Mouse (Mus musculus) embryonic facial prominence, embryonic 15.5 days (tissue): ENCODE results near the gene Cntrl. TPM values are rescaled to one million over a fixed set of nuclear protein-coding genes. Genes with fewer than 3 reads are reported as not detected.

Experiments used
- ATAC-seq: fragments of 200-750 bp; cut with Nextera tagmentation; 2 replicates; pipeline ENCODE4 v1.8.0; 2017; ENCODE audit warnings: low read depth, moderate TSS enrichment; ENCODE audit not compliant: insufficient number of reproducible peaks, low FRiP score, low TSS enrichment
- H3K27ac ChIP-seq: fragments of 300-500 bp; sonication (generic); replicated peaks from 2 replicates; pipeline ENCODE4 v1.5.1; 2015; ENCODE audit warnings: mild to moderate bottlenecking, inconsistent platforms
- H3K27me3 ChIP-seq: fragments of 300-500 bp; sonication (generic); 2 replicates; pipeline ENCODE4 v1.6.1; 2015; ENCODE audit warnings: inconsistent platforms
- H3K36me3 ChIP-seq: fragments of 300-500 bp; sonication (generic); 2 replicates; pipeline ENCODE4 v1.6.1; 2015; ENCODE audit warnings: mild to moderate bottlenecking, inconsistent platforms
- H3K4me1 ChIP-seq: fragments of 300-500 bp; sonication (generic); 2 replicates; pipeline ENCODE4 v1.6.1; 2015; ENCODE audit warnings: inconsistent platforms
- H3K4me2 ChIP-seq: fragments of 300-500 bp; sonication (generic); replicated peaks from 2 replicates; pipeline ENCODE4 v1.6.1; 2015; ENCODE audit warnings: mild to moderate bottlenecking, inconsistent platforms
- H3K4me3 ChIP-seq: fragments of 300-500 bp; sonication (generic); replicated peaks from 2 replicates; pipeline ENCODE4 v1.5.1; 2015; ENCODE audit warnings: mild to moderate bottlenecking, inconsistent platforms
- H3K9ac ChIP-seq: fragments of 300-500 bp; sonication (generic); 2 replicates; pipeline ENCODE4 v1.6.1; 2015; ENCODE audit warnings: inconsistent platforms
- H3K9me3 ChIP-seq: fragments of 300-500 bp; sonication (generic); replicated peaks from 2 replicates; pipeline ENCODE4 v1.6.1; 2016; ENCODE audit warnings: inconsistent platforms
- WGBS: fragments of 180-500 bp; shearing (Covaris S2); methylation state at CpG from one replicate; pipeline ENCODE4 v1.1.7; 2015; 5-methylcytosine and 5-hydroxymethylcytosine counted together
- polyA plus RNA-seq: library from polyadenylated mRNA; unstranded; fragments of >200 nt; fragmentation: Nextera tagmentation; extraction: Ambion mirVana; gene quantifications from 2 replicates; pipeline ENCODE4 v1.2.1, GENCODE M21; 2015

The Cntrl gene
- 23.3 and 24.3 TPM in 2 replicates for polyA plus RNA-seq

GRCm38 (mm10) chr2:35109141-35109923 lies at the start of gene Cntrl:
Cntrl (plus strand) TSS chr2:35109492.
- H3K9ac ChIP-seq, result peak within 1 kb of the TSS; percentile 71
- no peaks in the 10 kb centered on the region for H3K27me3 ChIP-seq
- peak; percentile 96 for ATAC-seq
- 0 out of 2 replicates have a peak, but pooled peaks cover 3% of the 10 kb centered on the region for H3K4me1 ChIP-seq
- peak within 1 kb of the TSS; percentile 76 for H3K4me2 ChIP-seq
- H3K27ac ChIP-seq, result peak within 1 kb of the TSS; percentile 91
- H3K36me3 ChIP-seq, result no peaks in the 10 kb centered on the region
- H3K9me3 ChIP-seq, result no peaks in the 10 kb centered on the region
- WGBS, result under 1% methylated on average over 62 of the region's 62 CpGs
- H3K4me3 ChIP-seq, result peak within 1 kb of the TSS; percentile 87

- ATAC-seq, result no peak
- H3K9ac ChIP-seq, result no peak overlapping the region
- H3K36me3 ChIP-seq, result no peaks in the 10 kb centered on the region
- H3K4me3 ChIP-seq, result no peak overlapping the region
- H3K4me1 ChIP-seq, result no peaks in the 10 kb centered on the region
- WGBS, result 76% methylated on average over 5 of the region's 5 CpGs
- H3K27ac ChIP-seq, result no peak overlapping the region
- no peak overlapping the region for H3K4me2 ChIP-seq
- no peaks in the 10 kb centered on the region for H3K27me3 ChIP-seq
- no peaks in the 10 kb centered on the region for H3K9me3 ChIP-seq
These were observed 49.0 kb upstream of the Cntrl start for GRCm38 (mm10) chr2:35060256-35060655.

DNA sequence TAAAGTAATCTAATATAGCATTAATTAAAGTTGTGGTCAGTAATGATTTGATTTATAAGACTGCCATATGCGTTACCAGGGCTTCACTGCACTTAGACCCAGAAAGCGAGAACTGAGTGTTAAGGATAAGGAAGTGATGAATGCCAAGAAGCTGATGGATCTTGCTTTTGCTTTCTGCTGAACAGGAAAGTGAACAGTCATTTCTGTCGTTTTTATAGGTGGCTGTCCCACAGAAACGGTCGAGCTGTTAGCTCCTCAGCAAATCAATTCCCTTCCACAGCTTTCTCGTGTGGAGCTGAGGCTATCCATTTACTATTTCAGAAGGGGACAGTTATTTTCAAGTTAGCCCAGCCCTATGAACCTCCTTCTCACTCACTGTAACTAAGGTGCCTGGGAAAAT lies 48.4 kb upstream of the Cntrl start:
- no peak for ATAC-seq
- no peak overlapping the region for H3K9ac ChIP-seq
- H3K9me3 ChIP-seq, result no peaks in the 10 kb centered on the region
- WGBS, result 69% methylated on average over 6 of the region's 6 CpGs
- no peak overlapping the region for H3K4me3 ChIP-seq
- H3K4me1 ChIP-seq, result no peaks in the 10 kb centered on the region
- no peak overlapping the region for H3K4me2 ChIP-seq
- H3K36me3 ChIP-seq, result no peaks in the 10 kb centered on the region
- no peaks in the 10 kb centered on the region for H3K27me3 ChIP-seq
- no peak overlapping the region for H3K27ac ChIP-seq

DNA sequence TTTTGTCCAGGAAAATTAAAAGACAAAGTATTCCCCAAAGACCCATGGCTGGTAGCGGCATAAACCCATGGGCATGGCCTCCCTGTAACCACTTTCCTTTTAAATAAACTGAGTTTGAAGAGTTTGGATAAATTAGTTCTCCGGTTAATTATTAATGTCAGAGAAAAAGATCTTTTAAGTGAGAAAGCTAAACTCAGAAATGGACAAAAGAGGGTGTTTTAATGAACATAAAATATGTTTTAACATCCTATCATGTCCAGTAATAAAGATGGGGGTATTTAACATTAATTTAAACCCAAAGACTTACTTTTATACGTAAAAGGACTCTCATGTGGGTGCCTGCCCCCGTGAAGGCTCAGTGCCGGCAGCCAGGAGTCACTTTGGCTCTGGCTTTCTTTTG lies 48.0 kb upstream of the Cntrl start, which contains the start of gene Hc:
Hc (minus strand) TSS at position 101 of the 400 bp plus-strand sequence.
- Histone ChIP-seq H3K9me3 (no peaks in the 10 kb centered on the region), H3K4me3 (no peak within 1 kb of the TSS), H3K27me3 (no peaks in the 10 kb centered on the region), H3K4me1 (no peaks in the 10 kb centered on the region), H3K36me3 (no peaks in the 10 kb centered on the region), H3K4me2 (no peak within 1 kb of the TSS), H3K27ac (no peak within 1 kb of the TSS), H3K9ac (no peak within 1 kb of the TSS)
- WGBS, result 86% methylated on average over 5 of the region's 5 CpGs
- ATAC-seq, result no peak

DNA sequence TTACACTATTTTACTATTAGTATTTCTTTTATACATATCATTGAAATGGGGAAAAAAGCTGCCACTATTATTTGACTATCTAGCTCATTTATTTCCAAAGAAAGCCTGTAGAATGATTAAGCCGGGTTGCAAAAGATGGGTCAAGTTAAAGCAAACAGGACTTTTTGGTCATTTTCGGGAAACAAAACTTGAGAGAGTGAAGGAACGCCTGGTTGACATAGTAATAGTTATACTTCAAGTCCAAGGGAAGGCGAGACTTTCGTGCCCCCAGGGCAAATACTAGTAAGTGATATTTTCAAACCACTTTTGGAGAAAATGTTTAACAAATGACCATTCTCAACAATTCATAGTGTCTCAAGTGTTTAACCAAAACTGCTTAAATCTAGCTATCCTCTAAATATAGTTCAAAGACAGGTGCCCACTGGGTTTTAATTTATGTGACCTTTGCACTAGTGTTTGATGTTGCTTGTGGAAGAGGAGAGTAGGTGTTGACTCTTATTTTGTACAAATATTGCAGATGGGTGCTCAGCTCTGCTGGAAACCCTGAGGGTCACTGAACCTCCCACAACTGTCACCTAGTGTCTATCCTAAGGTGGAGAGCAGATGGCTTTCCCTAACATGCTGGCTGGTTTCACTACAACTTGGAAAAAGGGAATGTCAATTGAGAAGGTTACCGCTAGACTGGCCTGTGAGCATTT lies 45.8 kb upstream of the Cntrl start:
- no peak overlapping the region for H3K27ac ChIP-seq
- H3K4me2 ChIP-seq, result no peak overlapping the region
- ATAC-seq, result no peak
- H3K36me3 ChIP-seq, result no peaks in the 10 kb centered on the region
- H3K27me3 ChIP-seq, result no peaks in the 10 kb centered on the region
- 74% methylated on average over 6 of the region's 6 CpGs for WGBS
- H3K4me1 ChIP-seq, result no peaks in the 10 kb centered on the region
- no peak overlapping the region for H3K9ac ChIP-seq
- no peaks in the 10 kb centered on the region for H3K9me3 ChIP-seq
- H3K4me3 ChIP-seq, result no peak overlapping the region

DNA sequence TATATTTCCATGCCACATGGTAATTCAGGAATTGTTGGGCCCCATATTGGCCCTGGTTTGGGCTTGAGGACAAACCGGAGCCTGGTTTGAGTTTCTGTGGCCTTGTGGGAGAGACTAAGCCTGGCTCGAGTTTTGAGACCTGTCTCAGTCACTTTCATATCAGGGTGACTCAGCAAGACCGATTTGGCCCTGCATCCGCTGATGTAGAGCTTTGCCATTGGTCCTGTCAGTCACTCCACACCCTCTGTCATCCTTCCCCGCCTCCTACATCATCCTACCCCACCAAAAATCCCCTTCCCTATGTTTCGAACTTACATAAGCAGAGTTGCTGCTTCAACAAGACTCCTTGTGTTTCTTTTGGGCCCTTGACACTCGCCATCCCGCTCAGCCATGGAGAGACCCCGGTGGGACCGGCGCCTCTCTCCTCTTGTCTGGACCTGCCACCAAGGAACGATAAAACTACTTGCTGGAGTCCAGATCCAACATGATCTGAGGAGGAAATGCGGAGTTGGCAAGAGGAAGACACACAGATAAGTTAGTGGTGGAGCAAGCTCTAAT lies 42.7 kb upstream of the Cntrl start:
- no peaks in the 10 kb centered on the region for H3K27me3 ChIP-seq
- H3K9ac ChIP-seq, result no peak overlapping the region
- no peaks in the 10 kb centered on the region for H3K4me1 ChIP-seq
- H3K4me3 ChIP-seq, result no peak overlapping the region
- ATAC-seq, result no peak
- 86% methylated on average over 13 of the region's 13 CpGs for WGBS
- H3K36me3 ChIP-seq, result no peaks in the 10 kb centered on the region
- no peaks in the 10 kb centered on the region for H3K9me3 ChIP-seq
- H3K4me2 ChIP-seq, result no peak overlapping the region
- no peak overlapping the region for H3K27ac ChIP-seq

GRCm38 (mm10) chr2:35067117-35067516 lies 42.2 kb upstream of the Cntrl start:
- Histone ChIP-seq H3K4me3 (no peak overlapping the region), H3K36me3 (no peaks in the 10 kb centered on the region), H3K27ac (no peak overlapping the region), H3K4me2 (no peak overlapping the region), H3K9ac (no peak overlapping the region), H3K27me3 (no peaks in the 10 kb centered on the region), H3K4me1 (no peaks in the 10 kb centered on the region), H3K9me3 (no peaks in the 10 kb centered on the region)
- ATAC-seq, result no peak
- 85% methylated on average over 11 of the region's 11 CpGs for WGBS

GRCm38 (mm10) chr2:35069124-35069523 lies 40.2 kb upstream of the Cntrl start:
- Histone ChIP-seq H3K27me3 (no peaks in the 10 kb centered on the region), H3K4me2 (no peak overlapping the region), H3K4me1 (no peaks in the 10 kb centered on the region), H3K27ac (no peak overlapping the region), H3K36me3 (no peaks in the 10 kb centered on the region), H3K9ac (no peak overlapping the region), H3K9me3 (no peaks in the 10 kb centered on the region), H3K4me3 (no peak overlapping the region)
- 86% methylated on average over 1 of the region's 1 CpGs for WGBS
- ATAC-seq, result no peak

- no peaks in the 10 kb centered on the region for H3K9me3 ChIP-seq
- 72% methylated on average over 4 of the region's 4 CpGs for WGBS
- no peaks in the 10 kb centered on the region for H3K4me1 ChIP-seq
- no peaks in the 10 kb centered on the region for H3K36me3 ChIP-seq
- no peak overlapping the region for H3K9ac ChIP-seq
- H3K27ac ChIP-seq, result no peak overlapping the region
- H3K27me3 ChIP-seq, result no peaks in the 10 kb centered on the region
- no peak for ATAC-seq
- H3K4me2 ChIP-seq, result no peak overlapping the region
- H3K4me3 ChIP-seq, result no peak overlapping the region
These were observed 39.0 kb upstream of the Cntrl start for GRCm38 (mm10) chr2:35070275-35070674.

GRCm38 (mm10) chr2:35072547-35072946 lies 36.7 kb upstream of the Cntrl start:
- Histone ChIP-seq H3K4me3 (no peak overlapping the region), H3K9ac (no peak overlapping the region), H3K27me3 (no peaks in the 10 kb centered on the region), H3K36me3 (no peaks in the 10 kb centered on the region), H3K27ac (no peak overlapping the region), H3K4me1 (no peaks in the 10 kb centered on the region), H3K4me2 (no peak overlapping the region), H3K9me3 (no peaks in the 10 kb centered on the region)
- ATAC-seq, result no peak
- WGBS, result 58% methylated on average over 2 of the region's 2 CpGs

- 86% methylated on average over 3 of the region's 3 CpGs for WGBS
- Histone ChIP-seq H3K27me3 (no peaks in the 10 kb centered on the region), H3K9ac (no peak overlapping the region), H3K36me3 (no peaks in the 10 kb centered on the region), H3K27ac (no peak overlapping the region), H3K4me2 (no peak overlapping the region), H3K4me3 (no peak overlapping the region), H3K4me1 (no peaks in the 10 kb centered on the region), H3K9me3 (no peaks in the 10 kb centered on the region)
- ATAC-seq, result no peak
These were observed 35.0 kb upstream of the Cntrl start for GRCm38 (mm10) chr2:35074328-35074727.
